Mouse (Mus musculus) hindbrain, embryonic 10.5 days (tissue): ENCODE measurements at regions not wholly inside any gene's neighbourhood (a gene's known extent, or its start where the extent isn't known, plus 50 kb on each side); places are given as distances from the start of the nearest gene placed in this dataset.
A peak's percentile ranks its signal among the peaks of the same experiment; 100 is the strongest.
"Not testable (repeated sequence)": the region's sequence is repeated elsewhere in the genome, so short reads cannot be mapped to it uniquely, and the experiment has no call there.

Experiments used
- DNase-seq: peaks from one replicate; pipeline ENCODE4 v3.0.0-alpha.2; 2017; ENCODE audit warnings: low spot score
- H3K27ac ChIP-seq: fragments of 300-500 bp; sonication (generic); 2 replicates; pipeline ENCODE4 v1.5.1; 2016; ENCODE audit warnings: mild to moderate bottlenecking, moderate library complexity
- H3K27me3 ChIP-seq: fragments of 300-500 bp; sonication (generic); 2 replicates; pipeline ENCODE4 v1.6.1; 2016; ENCODE audit warnings: mild to moderate bottlenecking; ENCODE audit not compliant: poor library complexity, insufficient read depth, severe bottlenecking
- H3K36me3 ChIP-seq: fragments of 300-500 bp; sonication (generic); 2 replicates; pipeline ENCODE4 v1.6.1; 2016; ENCODE audit warnings: mild to moderate bottlenecking, moderate library complexity
- H3K4me1 ChIP-seq: fragments of 300-500 bp; sonication (generic); replicated peaks from 2 replicates; pipeline ENCODE4 v1.6.1; 2016; ENCODE audit warnings: mild to moderate bottlenecking
- H3K4me3 ChIP-seq: fragments of 300-500 bp; sonication (generic); 2 replicates; pipeline ENCODE4 v1.5.1; 2016; ENCODE audit warnings: mild to moderate bottlenecking, moderate library complexity
- H3K9me3 ChIP-seq: fragments of 300-500 bp; sonication (generic); 2 replicates; pipeline ENCODE4 v1.6.1; 2016; ENCODE audit warnings: mild to moderate bottlenecking, moderate library complexity
- WGBS: fragments of 180-500 bp; shearing (Covaris S2); methylation state at CpG from one replicate; pipeline ENCODE4 v1.1.7; 2016; 5-methylcytosine and 5-hydroxymethylcytosine counted together

- DNase-seq = no peak
- H3K36me3 ChIP-seq = no peaks in the 10 kb centered on the region
- no peak overlapping the region for H3K4me3 ChIP-seq
- no peaks in the 10 kb centered on the region for H3K9me3 ChIP-seq
- H3K27ac ChIP-seq = no peak overlapping the region
- 95% methylated on average over 1 of the region's 1 CpGs for WGBS
- peaks cover 29% of the 10 kb centered on the region for H3K4me1 ChIP-seq
- H3K27me3 ChIP-seq = no peaks in the 10 kb centered on the region
These were observed 492.9 kb upstream of the Gm9747 start for GRCm38 (mm10) chr1:81739981-81740380.

- not testable (repeated sequence) for H3K27ac ChIP-seq, H3K36me3 ChIP-seq, H3K4me3 ChIP-seq, H3K9me3 ChIP-seq, DNase-seq, H3K27me3 ChIP-seq
- H3K4me1 ChIP-seq = peaks cover 35% of the 10 kb centered on the region
- 89% methylated on average over 8 of the region's 8 CpGs for WGBS
These were observed 491.0 kb upstream of the Gm9747 start for GRCm38 (mm10) chr1:81741882-81742281.

GRCm38 (mm10) chr1:81744524-81744923, 488.4 kb upstream of the Gm9747 start:
- H3K9me3 ChIP-seq = no peaks in the 10 kb centered on the region
- no peaks in the 10 kb centered on the region for H3K36me3 ChIP-seq
- peak overlapping the region; percentile 45 for H3K27ac ChIP-seq
- H3K27me3 ChIP-seq = no peaks in the 10 kb centered on the region
- no peak overlapping the region for H3K4me3 ChIP-seq
- 36% methylated on average over 8 of the region's 8 CpGs for WGBS
- peaks cover 16% of the 10 kb centered on the region for H3K4me1 ChIP-seq
- peak; percentile 62 for DNase-seq

- 60% methylated on average over 14 of the region's 14 CpGs for WGBS
- DNase-seq = peak; percentile 15
These were observed 487.6 kb upstream of the Gm9747 start for GRCm38 (mm10) chr1:81745024-81745960.

GRCm38 (mm10) chr1:81746013-81746412, 486.9 kb upstream of the Gm9747 start:
- DNase-seq = no peak
- no peak overlapping the region for H3K4me3 ChIP-seq
- 83% methylated on average over 3 of the region's 3 CpGs for WGBS
- H3K4me1 ChIP-seq = peaks cover 16% of the 10 kb centered on the region
- H3K9me3 ChIP-seq = no peaks in the 10 kb centered on the region
- H3K27ac ChIP-seq = no peak overlapping the region; the same call in 1 of the 2 replicates
- no peaks in the 10 kb centered on the region for H3K36me3 ChIP-seq
- no peaks in the 10 kb centered on the region for H3K27me3 ChIP-seq

More at GRCm38 (mm10) chr1:81745024-81745960, 487.6 kb upstream of the Gm9747 start:
- Histone ChIP-seq H3K9me3 (no peaks in the 10 kb centered on the region), H3K4me1 (peaks cover 16% of the 10 kb centered on the region), H3K36me3 (no peaks in the 10 kb centered on the region), H3K27me3 (no peaks in the 10 kb centered on the region), H3K27ac (peak overlapping the region; percentile 45; the same call in 1 of the 2 replicates), H3K4me3 (no peak overlapping the region)

- H3K9me3 ChIP-seq = no peaks in the 10 kb centered on the region
- no peak overlapping the region for H3K4me3 ChIP-seq
- no peak overlapping the region for H3K27ac ChIP-seq
- H3K4me1 ChIP-seq = peaks cover 16% of the 10 kb centered on the region
- no peaks in the 10 kb centered on the region for H3K27me3 ChIP-seq
- no peak for DNase-seq
- WGBS = 88% methylated on average over 3 of the region's 3 CpGs
- no peaks in the 10 kb centered on the region for H3K36me3 ChIP-seq
These were observed 485.9 kb upstream of the Gm9747 start for GRCm38 (mm10) chr1:81747025-81747424.

- no peak for DNase-seq
- Histone ChIP-seq H3K4me1 (no peaks in the 10 kb centered on the region), H3K4me3 (no peak overlapping the region), H3K9me3 (no peaks in the 10 kb centered on the region), H3K27ac (no peak overlapping the region), H3K36me3 (no peaks in the 10 kb centered on the region), H3K27me3 (no peaks in the 10 kb centered on the region)
- 87% methylated on average over 2 of the region's 2 CpGs for WGBS
These were observed 478.8 kb upstream of the Gm9747 start for GRCm38 (mm10) chr1:81754067-81754466.

- no peak for DNase-seq
- no peaks in the 10 kb centered on the region for H3K4me1 ChIP-seq
- H3K27me3 ChIP-seq = no peaks in the 10 kb centered on the region
- no peak overlapping the region for H3K4me3 ChIP-seq
- H3K27ac ChIP-seq = no peak overlapping the region
- H3K9me3 ChIP-seq = no peaks in the 10 kb centered on the region
- no peaks in the 10 kb centered on the region for H3K36me3 ChIP-seq
- WGBS = 86% methylated on average over 3 of the region's 3 CpGs
These were observed 477.6 kb upstream of the Gm9747 start for GRCm38 (mm10) chr1:81755281-81755680.

- no peaks in the 10 kb centered on the region for H3K36me3 ChIP-seq
- DNase-seq = no peak
- H3K27ac ChIP-seq = no peak overlapping the region
- no peaks in the 10 kb centered on the region for H3K4me1 ChIP-seq
- H3K4me3 ChIP-seq = no peak overlapping the region
- 69% methylated on average over 2 of the region's 2 CpGs for WGBS
- no peaks in the 10 kb centered on the region for H3K27me3 ChIP-seq
- no peaks in the 10 kb centered on the region for H3K9me3 ChIP-seq
These were observed 477.2 kb upstream of the Gm9747 start for GRCm38 (mm10) chr1:81755694-81756093.

GRCm38 (mm10) chr1:81759919-81760318, 473.0 kb upstream of the Gm9747 start:
- H3K9me3 ChIP-seq = no peaks in the 10 kb centered on the region
- WGBS = 89% methylated on average over 2 of the region's 2 CpGs
- DNase-seq = no peak
- H3K4me3 ChIP-seq = no peak overlapping the region
- no peaks in the 10 kb centered on the region for H3K36me3 ChIP-seq
- H3K27ac ChIP-seq = no peak overlapping the region
- H3K27me3 ChIP-seq = no peaks in the 10 kb centered on the region
- no peaks in the 10 kb centered on the region for H3K4me1 ChIP-seq

- H3K36me3 ChIP-seq = no peaks in the 10 kb centered on the region
- no peak overlapping the region for H3K4me3 ChIP-seq
- no peak for DNase-seq
- no peaks in the 10 kb centered on the region for H3K9me3 ChIP-seq
- H3K4me1 ChIP-seq = no peaks in the 10 kb centered on the region
- H3K27me3 ChIP-seq = no peaks in the 10 kb centered on the region
- WGBS = 93% methylated on average over 3 of the region's 3 CpGs
- no peak overlapping the region for H3K27ac ChIP-seq
These were observed 461.2 kb upstream of the Gm9747 start for GRCm38 (mm10) chr1:81771704-81772103.

- H3K4me1 ChIP-seq = no peaks in the 10 kb centered on the region
- no peaks in the 10 kb centered on the region for H3K9me3 ChIP-seq
- no peak overlapping the region for H3K4me3 ChIP-seq
- no peak overlapping the region for H3K27ac ChIP-seq
- H3K36me3 ChIP-seq = no peaks in the 10 kb centered on the region
- DNase-seq = no peak
- H3K27me3 ChIP-seq = no peaks in the 10 kb centered on the region
These were observed 452.3 kb upstream of the Gm9747 start for GRCm38 (mm10) chr1:81780583-81780982.

GRCm38 (mm10) chr1:81784305-81784704, 448.6 kb upstream of the Gm9747 start:
- H3K27me3 ChIP-seq = no peaks in the 10 kb centered on the region

More at GRCm38 (mm10) chr1:81784305-81784704, 448.6 kb upstream of the Gm9747 start:
- Histone ChIP-seq H3K9me3 (no peaks in the 10 kb centered on the region), H3K36me3 (no peaks in the 10 kb centered on the region), H3K4me1 (no peaks in the 10 kb centered on the region), H3K4me3 (no peak overlapping the region), H3K27ac (no peak overlapping the region)
- WGBS = 54% methylated on average over 1 of the region's 1 CpGs
- no peak for DNase-seq
